Mouse (Mus musculus) 416B (cell line): ENCODE data around the gene Tbcc.

ENCODE experiments used
- DNase-seq: peaks from one replicate; pipeline ENCODE4 v3.0.0; 2011; ENCODE audit warnings: low read depth

Tbcc gene

DNA sequence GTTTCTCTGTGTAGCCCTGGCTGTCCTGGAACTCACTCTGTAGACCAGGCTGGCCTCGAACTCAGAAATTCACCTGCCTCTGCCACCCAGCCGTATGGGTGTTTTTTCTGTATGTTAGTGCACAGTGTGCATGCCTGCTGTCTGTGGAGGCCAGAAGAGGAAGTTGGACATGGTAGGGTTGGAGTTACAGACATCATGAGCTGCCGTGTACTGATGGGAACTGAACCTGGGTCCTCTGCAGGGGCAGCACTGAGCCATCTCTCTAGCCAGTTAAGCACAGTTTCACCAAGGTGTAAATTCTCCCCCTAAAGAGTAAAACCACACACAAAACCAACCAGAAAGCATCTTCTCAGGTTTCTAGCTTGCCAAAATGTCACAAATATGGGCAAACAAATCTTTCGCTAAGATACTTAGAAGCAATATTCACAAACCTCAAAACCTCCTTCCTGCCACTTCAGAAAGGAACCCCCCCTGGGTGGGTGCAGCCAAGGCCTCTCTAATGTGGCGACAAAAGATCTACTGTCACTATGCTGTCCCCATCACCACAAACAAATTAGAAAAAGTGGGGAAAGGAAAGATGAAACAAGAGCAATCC is 20.2 kb upstream of the Tbcc start:
- peak; percentile 40 for DNase-seq

DNA sequence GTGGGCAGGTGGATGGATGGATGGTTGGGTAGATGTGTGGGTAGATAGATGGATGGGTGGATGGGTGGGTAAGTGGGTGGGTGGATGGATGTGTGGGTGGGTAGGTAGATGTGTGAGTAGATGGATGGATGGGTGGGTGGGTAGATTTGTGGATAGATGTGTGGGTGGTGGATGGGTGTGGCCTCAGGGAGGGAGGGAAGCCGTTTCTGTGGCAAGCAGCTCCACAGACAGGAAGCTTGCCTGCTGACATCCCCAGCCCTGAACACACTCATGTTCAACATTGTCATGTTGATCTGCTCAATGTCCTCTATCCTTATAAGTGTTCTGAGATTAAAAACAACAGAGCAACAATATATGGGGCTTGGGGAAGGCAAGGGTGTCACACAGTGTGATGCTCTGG is 19.6 kb upstream of the Tbcc start:
- DNase-seq, result no peak

DNA sequence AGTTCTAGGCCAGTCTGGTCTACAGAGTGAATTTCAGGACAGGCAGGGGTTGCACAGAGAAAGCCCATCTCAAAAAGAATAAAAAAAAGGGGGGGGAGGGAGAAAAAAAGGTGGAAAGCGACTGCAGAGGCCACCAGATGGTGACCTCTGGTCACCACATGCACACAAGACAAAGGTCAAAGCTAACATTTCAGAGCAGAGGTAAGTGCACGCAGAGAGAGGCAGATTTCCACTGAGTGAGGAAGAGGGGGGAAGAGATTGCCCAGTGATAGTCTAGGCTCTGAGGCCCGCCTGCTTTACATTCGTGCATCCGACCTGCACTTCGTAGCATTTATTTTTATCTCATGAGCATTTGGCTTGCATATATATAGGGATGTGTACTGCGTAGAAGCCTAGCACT is 17.7 kb upstream of the Tbcc start:
- DNase-seq, result no peak

DNA sequence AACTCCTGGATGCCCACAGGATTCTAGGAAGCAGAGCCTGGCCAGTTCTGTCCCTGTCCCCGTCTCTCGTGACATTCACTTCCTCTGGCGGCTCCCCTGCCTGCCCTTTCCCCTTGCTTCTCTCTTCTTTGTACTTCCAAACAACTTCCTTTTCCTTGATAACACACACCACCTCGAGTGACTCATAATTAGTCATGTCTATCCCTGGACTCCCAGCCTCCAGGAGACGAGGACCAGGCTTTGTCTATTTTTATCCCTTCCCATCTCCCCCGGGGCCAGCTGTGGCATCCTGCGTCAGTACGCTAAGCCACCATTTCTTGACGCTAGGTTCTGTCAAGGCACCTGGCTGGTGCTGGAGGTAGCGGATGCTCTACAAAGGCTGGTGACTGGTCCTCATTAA is 16.4 kb upstream of the Tbcc start:
- DNase-seq, result peak; percentile 85

DNA sequence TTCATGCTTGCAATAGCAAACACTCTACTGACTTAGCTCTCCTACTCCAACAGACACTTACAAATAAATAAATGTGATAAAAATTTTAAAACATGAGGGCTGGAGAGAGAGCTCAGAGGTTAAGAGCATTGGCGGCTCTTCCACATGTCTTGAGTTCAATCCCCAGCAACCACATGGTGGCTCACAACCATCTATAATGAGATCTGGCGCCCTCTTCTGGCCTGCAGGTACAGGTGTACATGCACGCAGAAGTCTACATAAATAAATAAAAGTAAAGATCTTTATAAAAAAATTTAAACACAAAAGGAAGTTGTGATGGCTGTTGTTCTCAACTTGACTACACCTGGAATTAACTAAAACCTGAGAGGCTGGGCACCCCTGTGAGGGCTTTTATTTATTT is 14.9 kb upstream of the Tbcc start:
- DNase-seq, result peak; percentile 37

DNA sequence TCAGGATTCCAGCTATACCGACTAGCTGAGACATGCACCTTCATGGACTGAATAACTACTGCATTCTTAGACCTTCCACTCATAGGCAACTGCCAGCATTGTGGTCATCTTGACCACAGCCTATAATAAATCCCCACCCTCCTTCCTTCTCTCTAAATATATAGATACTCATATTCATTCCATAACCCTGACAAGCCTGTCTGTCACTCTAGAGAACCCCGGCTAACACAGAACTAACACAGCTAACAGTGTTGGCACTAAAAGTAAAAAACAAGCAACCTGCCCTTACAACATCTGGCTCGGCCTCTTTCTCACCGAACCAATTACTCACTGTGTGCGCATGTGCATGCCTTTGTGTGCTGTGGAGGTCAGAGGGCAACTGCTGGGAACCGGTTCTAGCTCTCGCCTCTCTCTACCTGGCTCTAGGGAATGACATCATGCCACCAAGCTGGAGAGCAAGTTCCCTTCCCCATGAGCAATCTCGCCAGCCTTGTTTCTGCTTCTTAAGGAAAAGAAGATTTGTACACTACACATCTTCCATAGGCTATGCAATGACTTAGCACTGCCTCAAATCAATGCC is 14.0 kb upstream of the Tbcc start:
- DNase-seq, result no peak

DNA sequence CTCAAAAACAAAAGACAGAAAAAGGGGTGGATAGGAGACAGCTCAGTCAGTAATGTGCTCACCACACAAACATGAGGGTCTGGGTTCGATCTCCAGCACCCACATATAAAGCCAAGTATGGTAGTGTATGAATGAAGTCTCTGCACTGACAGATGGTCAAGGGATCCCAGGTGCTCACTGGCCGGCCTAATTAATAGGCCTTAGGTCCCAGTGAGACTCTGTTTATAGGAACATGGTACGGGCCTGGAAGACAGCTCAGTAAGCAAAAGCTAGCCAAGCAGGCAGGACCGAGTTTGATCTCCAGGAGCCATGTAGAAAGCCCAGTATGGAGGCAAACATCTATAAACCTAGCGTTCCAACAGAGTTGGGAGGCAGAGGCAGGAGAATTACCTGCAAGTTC is 13.4 kb upstream of the Tbcc start:
- no peak for DNase-seq

DNA sequence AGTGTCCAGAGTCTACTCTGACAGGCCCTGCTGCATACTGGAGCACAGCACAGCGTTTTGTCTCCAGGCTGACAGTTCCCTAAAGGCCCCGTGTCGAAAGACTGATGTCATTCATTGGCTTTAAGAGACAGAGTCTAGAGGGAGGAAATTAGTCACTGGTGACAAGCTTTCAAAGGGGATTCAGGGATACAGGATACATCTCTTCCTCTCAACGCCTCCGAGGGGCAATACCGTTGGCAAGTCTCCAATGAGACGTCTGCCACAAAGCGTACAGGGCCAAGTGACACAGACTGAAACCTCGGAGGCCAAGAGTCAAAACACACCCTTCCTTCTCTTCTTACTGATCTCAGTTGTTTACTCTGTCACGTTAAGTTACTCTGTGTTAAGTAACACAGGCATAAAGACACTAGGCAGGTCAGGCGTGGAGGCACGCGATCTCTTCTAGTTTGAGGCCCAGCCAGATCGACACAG is 10.6 kb upstream of the Tbcc start:
- DNase-seq, result peak; percentile 97

DNA sequence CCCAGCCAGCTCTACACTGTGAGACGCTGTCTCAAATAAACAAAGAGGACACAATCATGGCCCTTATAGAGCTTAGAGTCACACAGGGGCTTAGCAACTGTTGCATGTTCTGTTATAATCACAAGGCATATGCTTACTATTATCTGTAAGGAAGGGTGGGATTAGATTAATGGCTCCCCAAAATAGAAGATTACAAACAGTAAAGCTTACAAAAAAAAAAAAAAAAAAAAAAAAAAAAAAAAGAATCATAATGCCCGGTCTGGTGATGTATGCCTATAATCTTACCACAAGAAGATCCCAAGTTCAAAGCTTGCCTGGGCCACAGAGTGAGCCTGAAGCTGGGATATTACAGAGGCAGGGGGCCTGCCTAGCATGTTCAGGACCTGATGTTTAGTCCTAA is 10.2 kb upstream of the Tbcc start:
- no peak for DNase-seq

DNA sequence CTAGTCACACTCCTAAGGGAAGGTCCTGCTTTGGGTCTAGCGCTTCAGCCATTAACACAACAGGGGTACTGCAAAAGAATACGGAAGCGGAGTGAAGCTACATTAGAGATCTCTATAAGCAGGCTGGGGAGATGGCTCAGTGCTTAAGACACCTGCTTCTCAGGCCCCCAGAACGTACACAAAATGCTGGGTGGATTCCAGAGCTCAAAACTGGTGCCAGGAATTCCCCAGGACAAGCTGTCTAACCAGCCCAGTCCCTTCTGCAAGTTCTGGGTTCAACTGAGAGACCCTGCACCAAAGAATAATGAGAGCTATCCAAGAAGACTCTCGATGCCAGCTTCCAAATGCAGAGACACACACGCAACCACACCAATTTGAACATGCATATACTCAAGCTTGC is 8.8 kb upstream of the Tbcc start:
- DNase-seq, result no peak

DNA sequence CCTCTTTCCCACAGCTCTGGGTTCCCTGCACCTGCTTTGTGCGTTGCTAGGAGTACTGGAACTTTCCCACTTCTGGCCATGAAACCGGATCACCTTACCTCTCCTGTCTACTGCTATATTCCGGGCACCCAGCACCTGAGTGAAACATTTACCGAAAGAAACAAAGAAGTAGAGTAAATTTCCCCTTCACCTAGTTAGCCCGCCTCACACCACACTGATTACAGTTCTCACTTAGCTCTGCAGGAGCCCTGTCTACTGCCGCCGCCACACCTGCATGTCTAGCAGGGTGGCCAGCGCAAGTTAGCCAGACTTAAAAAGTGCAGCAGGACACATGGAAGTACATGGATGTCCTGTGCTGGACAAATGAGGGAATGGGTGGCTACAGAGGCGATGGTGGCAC is 7.4 kb upstream of the Tbcc start:
- no peak for DNase-seq

DNA sequence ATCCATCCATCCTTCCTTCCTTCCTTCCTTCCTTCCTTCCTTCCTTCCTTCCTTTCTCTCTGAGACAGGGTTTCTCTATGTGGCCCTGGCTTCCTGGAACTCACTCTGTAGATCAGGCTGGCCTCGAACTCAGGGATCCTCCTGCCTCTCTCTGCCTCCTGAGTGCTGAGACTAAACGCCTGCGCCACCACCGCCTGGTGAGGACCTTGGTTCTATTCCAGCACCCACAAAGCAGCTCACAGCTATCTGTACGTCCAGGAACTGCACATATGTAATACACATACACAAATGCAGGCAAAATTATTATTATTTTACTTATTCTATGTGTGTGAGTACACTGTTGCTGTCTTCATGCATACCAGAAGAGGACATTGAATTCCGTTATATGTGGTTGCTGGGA is 5.7 kb upstream of the Tbcc start:
- no peak for DNase-seq

DNA sequence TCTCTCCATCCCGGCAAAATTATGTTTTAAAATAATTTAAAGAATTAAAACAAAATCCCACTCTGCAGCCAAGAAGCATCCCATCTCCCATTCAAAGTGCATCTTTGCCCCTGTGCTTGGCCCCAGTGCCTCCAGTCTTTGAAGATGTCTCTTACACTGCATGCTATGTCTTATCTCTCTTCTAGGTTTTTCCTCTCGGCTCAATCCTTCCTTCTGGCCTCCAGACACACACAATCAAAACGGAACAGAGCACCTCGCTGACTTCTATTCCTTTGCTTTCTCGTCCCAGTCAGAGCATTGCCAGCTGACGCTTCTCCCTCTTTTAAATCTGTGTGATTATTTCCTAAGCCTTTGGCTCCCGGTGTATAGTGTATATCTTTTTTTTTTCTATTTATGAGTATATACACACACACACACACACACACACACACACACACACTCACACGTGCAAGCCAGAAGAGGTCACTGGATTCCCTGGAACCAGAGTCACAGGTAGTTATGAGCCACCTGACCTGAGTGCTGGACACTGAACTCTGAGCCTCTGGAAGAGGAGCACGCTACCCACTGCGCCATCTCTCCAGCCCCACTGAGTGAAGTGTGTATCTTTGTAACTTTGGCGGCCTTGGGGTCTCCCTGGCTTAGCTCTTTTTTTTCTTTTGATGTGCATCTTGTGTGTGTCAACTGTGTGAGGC is 5.1 kb upstream of the Tbcc start:
- DNase-seq, result no peak

DNA sequence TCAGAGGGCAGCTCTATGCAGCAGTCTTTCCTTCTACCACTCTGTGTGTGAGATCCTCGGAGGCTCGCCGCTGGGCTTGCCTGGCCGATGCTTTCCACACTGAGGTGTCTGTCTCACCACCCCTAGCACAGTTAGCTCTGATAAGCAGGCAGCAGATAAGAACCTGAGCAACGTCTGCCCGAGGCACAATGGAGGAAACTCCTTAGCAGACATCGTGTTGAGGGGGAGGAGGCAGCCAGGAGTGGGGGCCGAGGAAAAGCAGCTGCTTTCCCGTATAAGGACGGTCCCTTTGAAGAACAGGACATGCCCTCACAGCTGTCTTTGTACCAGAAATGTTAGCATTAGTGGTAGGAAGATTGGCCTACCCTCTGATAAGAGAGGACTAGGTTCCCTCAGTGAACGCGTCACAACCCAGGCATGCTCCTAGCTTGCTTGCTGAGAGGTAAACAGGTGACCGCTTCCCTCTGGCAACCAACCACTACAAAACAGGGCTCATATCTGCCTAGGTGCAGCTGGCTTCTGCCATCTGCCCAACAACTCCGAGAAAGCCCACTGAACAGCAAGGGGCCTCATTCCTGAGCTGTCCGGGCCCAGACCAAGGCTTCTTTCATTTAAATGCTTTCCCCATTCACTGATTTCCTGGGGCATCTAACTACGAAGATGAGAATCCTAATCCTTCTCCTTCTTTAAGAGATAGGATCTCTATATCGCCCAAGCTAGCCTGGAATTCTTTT is 4.4 kb upstream of the Tbcc start:
- no peak for DNase-seq

DNA sequence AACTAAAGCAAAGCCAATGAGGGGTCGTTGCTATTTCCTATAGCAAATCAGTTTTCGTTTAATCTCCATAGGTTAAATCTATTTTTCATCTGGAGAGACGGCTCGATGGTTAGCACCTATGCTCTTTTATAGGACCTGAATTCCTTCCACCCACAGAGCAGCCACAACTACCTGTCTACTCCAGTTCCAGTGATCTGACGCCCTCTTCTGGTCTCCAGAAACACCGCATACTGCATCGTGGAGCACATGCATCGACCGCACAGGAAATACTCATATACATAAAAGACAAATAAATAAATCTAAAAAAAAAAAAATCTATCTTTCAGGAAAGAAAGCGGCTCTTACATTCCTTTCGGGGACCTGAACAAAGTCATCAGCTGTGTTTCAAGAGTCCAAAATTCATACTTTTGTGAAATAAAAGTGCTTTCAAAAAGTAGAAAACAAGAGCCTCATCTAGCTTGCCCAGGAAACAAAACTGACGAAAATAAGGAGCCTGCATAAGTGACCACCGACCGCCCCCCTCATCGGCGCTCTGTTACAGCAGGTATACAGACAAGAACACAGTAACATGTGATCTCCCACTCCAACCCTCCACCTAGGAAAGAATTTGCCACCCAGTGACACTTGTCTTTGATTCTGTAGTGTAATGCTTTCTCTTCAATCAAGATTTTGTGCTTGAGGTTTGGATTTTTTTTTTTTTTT is 1.8 kb upstream of the Tbcc start:
- DNase-seq, result peak; percentile 90

DNA sequence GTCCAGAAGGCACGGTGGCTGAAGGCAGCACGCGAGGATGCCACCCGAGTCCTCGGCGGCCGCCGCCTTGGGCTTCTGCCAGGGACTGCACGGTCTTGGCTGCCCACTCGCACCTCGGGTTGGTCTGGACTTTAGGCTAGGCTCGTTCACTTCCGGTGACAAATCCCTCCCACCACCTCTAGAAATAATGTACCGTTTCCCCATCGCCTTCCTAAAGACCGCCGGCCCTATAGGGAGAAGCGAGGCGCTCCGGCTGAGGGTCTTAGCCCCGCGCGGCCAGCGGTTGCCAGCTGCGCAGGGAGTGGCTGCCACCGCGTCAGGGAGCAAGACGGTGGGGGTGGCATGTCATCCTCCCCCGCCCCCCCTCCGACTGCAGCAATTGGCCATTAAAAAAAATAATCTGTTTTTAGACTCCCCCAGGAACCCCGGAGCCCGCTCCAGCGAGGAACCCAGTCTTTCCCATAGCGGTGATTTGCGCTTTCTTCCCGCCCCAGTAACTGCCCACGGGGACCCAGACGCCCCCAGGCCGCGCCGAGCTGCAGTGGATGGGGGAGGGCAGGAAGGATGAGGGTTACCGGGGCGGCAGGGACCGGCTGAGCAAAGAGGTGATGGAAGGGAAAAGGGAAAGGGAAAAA is 917 bp upstream of the Tbcc start:
- peak; percentile 89 for DNase-seq

DNA sequence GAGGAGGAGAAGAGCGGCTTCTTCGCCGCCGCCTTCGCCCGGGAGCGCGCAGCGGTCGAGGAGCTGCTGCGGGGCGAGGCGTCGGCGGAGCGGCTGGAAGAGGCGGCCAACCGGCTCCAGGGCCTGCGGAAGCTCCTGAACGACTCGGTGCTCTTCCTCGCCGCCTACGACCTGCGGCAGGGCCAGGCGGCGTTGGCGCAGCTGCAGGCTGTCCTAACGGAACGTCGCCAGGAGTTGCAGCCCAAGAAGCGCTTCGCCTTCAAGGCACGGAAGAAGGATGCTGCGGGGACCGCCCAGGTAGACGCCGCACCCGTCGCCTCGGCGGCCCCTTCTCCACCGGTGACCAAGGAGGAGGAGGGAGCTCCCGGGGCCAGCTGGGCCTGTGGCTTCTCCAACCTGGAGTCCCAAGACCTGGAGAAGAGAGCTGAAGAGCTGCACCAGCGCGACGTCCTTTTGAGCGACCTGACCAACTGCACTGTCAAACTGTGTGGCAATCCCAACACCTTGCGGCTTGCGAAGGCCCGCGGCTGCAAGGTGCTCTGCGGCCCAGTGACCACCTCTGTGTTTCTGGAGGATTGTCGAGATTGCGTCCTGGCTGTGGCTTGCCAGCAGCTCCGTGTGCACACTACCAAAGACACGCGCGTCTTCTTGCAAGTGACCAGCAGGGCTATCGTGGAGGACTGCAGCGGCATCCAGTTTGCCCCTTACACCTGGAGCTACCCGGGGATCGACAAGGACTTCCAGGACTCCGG is 535 bp downstream of the Tbcc start:
- peak; percentile 27 for DNase-seq

DNA sequence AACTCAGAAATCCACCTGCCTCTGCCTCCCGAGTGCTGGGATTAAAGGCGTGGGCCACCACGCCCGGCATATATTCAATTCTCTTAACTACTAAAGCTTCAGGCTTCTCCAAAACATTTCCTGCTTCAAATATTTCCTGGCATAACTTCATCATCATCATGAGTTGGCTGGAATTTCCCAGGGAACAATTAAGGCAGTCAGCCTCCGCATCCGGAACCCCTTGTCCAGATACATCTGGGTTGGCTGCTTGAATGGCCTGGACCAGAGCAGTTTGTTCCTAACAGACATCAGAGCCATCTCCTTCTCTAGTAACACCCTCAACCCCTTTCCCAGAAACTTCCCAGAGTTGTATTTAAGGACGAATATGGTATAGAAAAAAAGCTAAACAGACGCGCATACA is 4.9 kb downstream of the Tbcc start:
- DNase-seq, result no peak

DNA sequence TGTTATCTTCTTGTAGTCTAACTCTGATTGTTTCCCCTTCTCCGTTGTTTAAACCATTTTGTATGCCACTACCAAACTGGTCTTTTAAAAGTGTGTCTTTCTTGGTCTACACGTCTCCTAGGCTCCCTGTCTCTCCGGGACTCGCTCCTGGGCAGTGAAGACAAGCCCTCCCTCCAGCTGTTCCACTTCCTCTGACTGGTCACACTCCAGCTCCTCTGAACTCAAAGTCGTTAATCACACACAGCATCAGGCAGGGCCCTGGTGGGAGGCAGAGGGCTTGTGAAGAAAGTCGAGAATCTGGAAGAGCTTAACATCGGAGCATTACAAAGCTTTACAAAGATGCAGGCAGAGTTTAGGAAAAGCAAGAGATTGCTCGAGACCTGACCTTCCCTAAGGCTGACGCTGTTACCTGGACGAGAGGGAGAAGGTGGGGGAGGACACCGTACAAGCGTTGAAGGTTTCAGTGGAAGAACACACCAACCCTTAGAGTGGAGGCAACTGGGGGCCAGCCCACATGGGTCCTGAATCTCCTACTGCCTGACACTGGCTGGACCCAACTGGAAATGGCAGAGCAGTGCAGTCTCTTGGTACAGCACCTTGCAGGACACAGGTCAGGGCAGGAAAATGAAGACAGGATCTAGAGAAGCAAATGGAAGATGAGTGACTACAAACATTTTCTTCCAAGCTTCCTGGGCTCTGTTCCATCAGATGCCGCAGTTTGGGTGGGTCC is 6.9 kb downstream of the Tbcc start:
- DNase-seq, result no peak

DNA sequence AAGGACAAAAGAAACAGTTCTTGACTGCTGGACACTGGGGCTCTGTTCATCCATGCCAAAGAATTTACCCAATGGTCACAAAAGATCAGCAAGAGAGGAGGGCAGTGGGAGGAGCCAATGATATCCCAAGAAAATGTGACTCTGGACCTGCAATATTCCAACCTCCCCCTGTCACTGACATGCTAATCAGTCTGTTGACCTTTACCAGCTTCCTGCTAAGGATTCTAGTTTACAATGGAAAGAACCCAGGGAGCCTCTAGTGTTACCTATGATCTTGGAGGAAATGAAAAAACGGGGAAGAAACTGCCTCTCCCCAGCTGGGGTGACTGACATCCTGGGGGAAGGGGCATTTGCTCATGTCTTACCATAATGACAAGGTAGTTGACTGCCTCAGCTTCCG is 10.5 kb downstream of the Tbcc start:
- no peak for DNase-seq
